Mouse (Mus musculus) layer of hippocampus, adult 18-20 months (tissue): ENCODE measurements around the gene Pla2g3. TPM values are rescaled to one million over a fixed set of nuclear protein-coding genes. Genes with fewer than 3 reads are reported as not detected.
A peak's percentile ranks its signal among the peaks of the same experiment; 100 is the strongest.

Experiments used
- DNase-seq, 2 experiments: peaks; one replicate each; pipeline ENCODE4 v3.0.0; 2022; ENCODE audit warnings: low spot score in 2 of 2
- total RNA-seq, 2 experiments: library from RNA; stranded (reverse); gene quantifications; 2 replicates each; pipeline ENCODE4 v1.2.3; 2021

Gene Pla2g3
- total RNA-seq, 2 experiments from 2014 or later = 2.3 to 2.9 TPM

DNA sequence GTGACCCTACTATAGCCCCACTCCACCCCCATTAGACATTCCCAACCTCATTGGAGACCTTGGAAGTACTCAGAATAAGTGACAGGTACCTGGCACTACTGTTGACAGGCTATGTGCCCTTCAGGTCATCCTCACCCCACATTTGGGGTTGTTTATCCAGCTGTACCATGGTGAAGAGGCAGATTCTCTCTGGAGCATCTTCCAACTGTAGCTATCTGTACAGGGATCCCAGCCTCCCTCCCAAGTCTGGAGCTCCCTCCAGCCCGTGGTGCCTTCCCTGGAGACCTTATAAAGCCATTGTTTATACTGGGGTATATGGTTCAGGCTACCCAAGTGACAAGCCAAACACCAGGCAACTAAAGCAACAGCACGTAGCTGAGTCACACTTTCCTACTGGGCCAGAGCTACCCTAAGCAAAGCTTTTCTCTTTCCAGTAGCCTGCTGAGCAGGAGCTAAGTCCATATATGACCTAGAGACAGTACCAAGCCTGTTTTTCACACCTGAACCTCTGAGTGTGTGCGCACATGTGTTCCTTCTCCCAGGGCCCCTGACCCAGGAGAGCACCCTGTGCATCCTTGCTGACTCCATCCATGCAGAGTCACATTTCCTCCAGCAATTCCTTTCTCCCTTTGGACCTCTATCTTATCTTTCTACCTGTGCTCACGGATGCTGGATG lies 31.1 kb downstream of the Pla2g3 start:
- DNase-seq = no peak

DNA sequence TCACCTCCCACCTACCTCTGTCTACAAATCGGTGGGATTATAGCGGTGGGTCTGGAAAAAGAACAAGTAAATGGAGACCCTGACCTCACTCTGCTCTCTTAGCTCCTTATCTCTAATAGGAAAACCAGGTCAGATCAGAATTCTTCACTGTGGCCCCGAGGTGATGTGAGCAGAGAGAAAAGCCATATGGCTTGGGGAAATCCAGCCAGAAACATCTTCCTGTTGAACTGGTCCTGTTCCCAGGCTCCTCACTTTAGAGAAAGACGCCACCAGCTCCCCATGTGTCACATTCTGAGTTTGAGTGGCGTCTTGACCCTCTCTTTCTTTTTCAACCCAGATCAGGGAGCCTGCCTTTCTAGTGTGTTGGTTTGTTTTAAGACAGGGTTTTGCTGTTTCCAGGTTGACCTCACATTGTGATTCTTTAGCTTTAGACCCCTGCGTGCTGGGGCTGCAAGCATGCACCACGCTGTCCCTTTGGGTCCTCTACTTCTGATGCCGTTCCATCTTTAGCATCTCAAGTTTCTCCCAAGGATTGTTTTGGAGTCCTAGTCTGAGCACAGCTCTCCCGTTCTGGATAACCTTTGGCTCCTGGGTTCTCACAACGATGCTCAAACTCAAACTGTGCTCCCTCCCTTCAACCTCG lies 31.8 kb downstream of the Pla2g3 start:
- DNase-seq = no peak

DNA sequence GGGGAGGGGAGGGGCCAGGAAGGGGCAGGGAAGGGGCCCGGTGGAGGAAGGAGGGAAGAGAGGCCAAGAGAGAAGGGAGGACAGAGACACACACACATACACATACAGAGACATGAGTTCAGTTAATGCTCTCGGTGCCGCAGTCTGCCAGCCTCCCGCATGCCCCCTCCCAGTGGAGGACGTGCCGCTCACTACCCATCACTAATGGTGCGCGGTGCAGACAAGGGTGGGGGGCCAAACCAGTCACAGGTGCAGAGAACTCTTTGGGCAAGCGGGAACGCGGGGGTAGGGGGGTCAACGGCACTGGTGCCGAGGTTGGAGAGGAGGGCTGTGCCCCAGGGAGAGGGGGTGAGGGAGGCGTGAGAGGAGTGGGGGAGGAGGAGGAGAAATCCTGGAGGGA lies 32.8 kb downstream of the Pla2g3 start:
- no peak for DNase-seq

DNA sequence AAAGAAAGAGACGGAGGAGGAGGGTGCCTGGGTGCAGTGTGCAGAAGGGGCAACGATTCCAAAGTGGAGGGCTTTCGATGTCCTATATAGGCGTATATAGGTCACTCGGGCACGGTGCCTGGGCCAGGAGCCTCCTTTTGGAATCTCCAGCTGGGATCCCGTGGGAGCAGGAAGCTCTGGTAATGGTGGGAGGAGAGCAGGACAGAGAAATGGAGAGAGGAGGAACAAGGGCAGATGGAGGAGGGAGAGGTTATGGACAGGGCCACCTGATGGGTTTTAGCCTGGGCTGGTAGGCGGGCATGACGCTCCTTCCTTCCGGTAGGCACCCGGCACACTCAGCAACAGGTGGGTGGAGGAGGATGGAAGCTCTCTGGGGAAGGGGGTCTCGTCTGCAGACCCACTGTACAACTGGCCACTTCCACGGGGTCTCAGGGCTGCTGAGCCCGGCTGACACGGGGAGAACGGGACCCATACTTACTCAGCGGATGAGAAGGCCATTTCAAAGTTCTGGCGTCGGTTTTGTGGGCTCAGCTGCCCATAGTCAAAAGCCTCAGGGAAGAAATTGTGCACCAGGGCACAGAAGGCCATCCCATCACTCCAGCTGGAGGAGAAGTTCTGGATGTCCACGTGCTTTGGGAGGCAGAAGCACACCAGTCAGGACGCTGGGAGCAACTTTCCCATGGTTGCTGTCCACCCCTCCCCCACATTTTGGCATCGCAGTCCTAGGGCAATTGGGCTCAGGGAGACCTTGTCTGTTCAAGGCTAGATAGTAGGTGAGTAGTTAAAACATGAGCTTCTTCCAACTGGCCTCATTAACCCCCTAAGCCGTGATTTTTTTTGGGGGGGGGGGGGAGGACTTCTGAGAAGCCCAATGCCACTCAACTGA lies 33.5 kb downstream of the Pla2g3 start:
- no peak for DNase-seq

DNA sequence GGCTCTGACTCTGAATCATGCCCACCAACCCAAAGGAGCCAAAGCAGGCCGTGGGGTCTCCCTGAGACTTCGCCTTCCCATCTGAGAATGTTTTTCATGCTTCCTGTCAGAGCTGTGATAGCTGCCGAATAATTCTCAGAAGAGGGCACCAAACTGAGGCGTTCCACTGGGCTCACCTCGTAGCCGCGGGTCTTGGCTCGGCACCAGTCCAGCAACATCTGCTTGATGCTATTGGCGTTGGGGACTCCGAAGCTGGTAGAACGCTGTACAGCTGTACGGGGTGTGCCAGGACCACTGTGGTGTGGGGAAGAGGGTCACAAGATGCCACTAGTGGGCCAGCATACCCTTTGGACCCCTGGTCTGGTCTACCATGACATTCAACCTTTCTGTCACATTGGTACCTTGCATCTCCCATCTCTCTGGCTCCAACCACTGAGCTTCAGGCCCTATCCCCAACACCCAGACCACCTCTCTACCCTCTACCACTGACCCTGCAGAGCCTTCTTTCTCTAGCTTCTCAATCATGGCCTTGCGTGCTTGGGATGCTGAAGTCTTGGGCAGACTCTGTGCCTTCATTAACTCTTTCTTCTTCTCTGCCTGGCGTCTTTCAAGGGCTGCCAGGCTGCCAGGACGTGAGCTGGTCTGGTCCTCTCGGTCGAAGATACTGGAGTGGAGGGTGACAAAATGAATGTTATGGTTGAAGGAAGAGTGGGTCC lies 34.4 kb downstream of the Pla2g3 start:
- DNase-seq = no peak

DNA sequence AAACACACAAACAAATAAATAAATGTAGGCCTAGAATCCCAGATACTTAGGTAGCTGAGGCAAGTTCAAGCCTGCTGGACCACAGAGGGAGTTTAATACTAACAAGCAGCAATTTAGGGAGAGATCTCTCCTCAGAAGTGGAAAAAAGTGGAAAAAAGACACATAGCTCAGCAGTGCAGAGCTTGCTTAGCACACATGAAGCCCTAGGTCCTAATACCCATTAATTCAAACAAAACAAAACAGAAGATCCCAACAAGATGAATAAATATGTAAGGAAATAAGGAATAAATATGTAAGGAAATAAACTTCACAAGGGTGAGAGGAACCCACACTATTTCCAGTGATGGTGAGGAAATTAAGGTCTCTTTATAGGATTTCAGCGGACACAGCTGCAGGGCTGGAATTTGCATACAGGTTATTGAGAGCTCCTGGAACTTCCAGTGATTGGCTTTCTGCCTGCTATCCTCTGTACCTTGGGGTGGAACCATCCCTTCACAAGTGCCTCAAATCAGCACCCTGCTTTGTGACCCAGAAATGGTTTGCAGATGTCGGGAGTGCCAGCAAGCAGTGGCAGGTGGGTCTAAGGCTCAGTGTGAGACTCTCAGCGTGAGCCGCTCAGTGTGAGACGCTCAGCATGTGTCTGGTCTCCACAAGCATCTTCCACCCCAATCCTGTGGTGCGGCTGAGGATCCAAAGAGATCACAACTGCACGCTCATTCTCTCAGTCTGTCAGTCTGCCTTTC lies 35.9 kb downstream of the Pla2g3 start:
- DNase-seq = no peak

DNA sequence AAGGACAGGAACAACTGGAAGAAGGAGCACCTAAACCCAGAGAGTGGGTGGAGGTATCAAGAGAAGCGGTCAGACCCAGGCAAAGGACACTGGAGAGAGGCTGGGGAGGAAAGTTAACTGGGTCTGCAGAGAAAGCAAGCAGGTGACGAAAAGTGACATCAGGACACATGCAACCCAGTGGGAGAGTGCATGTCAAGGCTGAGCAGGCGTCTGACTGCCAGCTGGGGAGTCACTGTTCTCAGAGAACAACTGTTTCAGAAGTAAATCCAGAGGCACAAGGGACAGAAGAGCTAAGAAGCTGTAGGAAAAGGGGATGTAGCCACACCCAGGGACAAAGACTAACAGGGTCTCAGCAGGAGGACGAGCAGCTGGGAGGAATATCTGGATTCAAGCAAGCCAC lies 37.5 kb downstream of the Pla2g3 start:
- no peak for DNase-seq

DNA sequence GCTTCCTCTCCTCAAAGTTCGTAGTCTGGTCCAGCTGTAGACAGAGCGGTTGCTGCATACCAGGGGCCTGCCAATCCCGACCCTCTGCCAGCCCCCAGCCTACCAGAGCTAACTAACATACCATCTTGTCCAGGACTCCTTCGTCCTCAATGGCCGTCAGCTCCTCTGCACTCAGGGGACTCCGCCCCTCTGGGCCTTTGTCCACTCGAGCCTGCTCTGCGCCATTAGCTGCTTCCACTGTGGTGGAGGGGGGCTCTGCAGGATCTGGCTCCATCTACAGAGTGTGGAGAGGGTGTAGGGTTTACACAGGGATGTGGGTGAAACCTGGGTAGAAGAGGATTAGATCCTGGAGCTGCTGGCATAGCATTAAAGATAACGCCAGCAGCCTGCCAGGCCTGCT lies 38.1 kb downstream of the Pla2g3 start:
- DNase-seq = no peak

DNA sequence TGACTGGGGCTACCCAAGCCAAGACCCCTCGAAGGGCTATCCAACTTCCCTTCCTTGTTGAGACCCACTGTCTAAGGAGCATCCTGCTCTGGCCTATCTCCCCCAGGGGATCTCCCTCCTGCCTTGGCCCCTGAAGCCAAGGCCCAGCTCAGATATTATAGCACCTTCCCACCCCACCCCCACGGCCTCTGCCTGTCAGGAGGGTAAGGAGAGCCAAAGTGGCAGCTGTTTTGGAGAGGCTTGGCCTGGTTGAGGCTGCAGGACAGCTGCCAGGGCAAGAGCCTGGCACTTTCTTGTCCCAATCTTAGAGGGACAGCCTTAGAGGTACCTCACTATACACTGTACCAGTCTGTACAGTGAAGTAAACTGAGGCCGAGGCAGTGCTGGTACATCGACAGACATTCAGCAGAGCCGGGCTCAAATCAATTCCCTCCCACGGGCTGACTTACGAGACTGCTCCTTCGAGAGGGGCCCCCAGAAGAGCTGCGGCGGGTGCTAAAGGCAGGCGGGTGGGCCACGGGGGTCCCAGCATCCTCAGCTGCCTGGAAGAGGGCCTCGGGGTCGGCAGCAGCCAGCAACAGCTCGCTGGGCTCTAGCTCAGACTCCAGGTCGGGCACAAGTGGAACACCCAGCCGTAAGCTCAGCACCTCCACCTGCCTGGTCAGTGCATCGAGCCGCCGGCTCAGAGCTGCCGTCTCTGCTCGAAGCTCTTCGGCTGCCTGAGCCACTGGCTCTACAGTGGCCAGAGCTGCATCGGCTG lies 39.1 kb downstream of the Pla2g3 start:
- DNase-seq = no peak

DNA sequence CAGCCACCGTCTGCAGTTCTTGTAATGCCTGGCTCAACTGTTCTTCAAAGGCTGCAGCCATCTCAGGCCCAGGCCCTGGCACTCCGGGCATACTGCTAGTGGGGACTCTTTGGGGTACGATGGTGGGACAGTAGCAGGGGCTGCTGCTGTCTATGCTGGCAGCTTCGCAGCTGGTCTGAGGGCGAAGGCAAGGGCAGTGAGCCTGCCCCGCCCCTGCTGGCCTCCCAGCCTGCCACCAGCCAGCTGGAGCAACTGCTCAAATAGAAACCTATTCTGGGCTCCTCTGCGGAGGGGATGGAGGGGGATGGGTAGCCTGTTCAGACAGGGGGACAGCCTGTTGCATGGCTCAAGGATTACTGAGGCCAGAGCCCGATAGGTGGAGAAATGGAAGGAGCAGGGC lies 39.7 kb downstream of the Pla2g3 start:
- DNase-seq = no peak

DNA sequence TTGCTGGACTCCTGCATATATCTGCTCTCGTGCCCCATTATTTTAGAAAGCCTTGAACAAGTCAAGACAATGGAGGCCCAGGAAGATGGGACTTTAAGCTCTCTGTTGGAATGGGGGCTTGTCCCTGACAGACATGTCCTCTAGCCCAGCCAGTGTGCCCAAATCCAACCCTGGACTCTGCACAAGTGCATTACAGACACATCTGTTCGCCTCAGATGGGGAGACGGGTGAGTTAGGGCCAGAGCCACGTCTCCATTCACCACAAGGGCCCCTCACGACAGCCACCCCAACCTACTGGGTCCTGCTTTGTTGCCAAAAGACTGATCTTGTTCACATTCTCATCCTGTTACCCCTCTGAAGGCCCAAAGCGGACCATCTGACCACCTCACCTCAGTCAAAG lies 40.1 kb downstream of the Pla2g3 start:
- no peak for DNase-seq

DNA sequence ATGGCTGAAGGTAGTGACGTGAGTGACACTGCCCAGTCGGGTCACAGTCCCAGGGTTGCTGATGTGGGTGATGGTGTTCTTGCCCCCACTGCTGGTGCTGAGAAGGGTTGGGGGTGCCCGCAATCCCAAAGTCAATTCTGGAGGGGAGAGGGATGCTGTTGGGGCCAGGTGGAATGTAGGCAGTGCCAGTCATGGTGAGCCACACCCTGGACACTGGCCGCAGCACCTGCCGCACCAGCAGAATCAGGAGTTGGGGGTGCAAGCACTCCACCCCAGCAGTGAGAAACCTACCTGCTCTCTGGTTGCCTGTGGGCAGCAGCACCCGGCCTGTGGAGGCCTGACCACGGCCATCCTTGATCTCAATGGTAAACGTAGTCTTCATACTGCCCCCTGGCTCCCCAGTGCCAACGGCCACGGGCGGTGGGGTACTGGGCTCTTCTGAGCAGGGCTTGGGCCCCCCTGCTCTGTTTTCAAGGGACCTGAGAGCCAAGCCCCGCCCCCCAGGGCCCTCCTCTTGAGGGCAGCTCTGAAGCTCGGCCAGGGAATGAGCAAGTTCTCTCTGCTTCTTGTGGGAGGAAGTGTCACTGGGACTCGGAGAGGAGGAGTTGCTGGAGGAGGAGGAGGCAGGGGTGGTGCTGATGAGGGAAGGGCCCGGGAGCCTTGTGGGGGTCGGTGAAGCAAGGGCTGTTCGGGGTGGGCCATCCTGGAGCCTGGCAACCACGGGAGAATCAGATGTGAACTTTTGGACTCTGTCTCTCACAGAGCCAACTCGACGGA lies 41.6 kb downstream of the Pla2g3 start:
- no peak for DNase-seq

DNA sequence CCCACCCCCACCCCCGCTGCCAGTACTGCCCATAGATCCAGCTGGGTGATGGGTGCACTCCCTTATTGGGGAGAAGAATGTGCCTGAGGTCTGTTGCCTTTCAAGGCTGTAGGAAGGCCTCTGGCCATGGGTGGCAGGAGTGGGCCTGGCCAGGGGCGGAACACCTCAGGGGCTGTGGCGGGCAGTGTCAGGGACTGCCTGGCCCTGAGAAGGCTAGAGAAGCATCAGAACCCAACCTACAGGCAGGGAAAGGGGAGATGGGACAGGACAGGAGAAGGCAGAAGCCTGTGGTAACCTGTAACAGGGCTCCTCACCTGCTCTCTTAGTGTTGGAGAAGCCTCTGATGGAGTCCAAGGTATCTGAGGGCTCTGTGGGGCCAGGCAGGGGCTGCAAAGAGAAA lies 42.6 kb downstream of the Pla2g3 start:
- no peak for DNase-seq

DNA sequence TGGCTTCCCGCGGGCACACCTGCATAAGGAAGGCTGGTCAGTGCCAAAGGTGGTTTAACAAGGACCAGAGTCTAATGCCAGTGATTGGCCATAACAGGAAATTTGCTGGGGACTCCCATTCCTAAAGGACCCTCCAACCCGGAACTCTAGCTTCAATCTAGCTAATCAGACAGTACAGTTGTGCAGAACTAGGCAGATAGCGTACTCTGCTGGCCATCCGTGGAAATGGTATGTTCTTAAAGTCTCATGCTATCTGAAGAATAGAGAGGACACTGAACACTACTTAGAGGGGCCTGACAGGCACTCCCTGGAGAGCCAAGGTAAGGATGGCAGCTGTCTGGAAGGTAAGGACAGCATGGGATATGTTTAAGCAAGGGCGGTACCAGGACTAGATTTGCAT lies 43.5 kb downstream of the Pla2g3 start:
- peak in 1 of 2 experiments; percentile 52 for DNase-seq

DNA sequence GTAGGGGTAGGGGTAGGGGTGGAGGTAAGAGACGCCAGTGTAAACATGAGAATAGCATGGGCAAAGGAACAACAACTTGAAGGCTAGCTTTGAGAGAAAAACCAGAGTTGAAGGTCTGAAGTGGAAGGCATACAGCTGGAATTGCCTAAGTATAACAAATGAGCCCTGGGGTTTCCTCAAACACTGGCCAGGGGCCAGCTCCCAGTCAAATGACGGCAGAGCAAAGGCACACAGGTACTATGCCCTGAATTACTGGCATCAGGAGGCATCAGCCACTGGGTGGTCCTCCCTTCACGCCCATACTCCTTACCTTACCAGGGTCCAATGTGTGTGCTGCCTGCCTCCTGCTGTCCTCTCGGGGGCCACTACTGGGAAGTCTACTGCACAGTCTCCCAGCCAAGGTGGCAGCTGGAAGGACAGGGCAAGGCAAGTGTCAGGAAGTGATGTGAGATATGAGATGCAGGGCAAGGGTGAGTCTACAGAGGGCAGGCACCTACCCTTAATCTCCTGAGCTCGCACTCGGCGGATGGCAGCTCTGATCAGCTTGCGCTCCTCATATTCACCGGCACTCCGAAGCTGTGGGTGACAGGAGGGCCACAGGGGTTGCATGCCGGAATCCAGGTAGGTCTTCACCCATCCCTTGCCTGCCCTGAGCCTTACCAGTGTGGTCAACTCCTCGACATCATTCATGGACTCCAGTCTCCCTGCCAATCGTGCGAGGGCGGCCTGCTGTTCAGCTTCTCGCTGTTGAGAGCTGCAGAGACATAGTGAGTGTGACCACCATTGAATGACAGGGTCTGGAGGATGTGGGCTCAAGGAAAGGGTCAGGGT lies 44.2 kb downstream of the Pla2g3 start:
- DNase-seq = no peak

DNA sequence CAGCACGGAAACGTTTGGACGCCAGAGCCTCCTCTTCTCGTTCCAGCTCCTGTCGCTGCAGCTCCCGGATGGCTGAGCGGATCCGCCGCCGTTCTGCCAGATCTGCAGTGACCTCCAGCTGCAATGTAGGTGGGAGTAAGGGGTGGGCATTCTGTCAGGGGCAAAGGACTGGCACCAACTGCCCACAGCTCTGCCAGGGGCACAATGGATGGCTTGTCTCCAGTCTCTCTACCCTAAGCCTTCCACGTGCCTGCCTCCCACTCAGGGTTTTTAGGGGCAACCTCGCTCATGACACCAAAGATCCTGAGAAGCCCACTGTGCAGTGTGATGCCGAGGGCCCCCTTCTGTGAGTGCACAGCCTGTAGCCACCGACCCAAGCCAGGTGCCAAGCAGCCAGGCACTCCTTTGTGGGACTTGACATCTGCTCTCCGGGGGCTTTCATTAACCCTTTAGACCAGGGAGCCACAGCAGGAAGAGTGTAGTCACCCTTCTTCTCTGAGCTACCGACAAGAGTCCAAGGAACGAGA lies 45.4 kb downstream of the Pla2g3 start:
- DNase-seq = no peak

DNA sequence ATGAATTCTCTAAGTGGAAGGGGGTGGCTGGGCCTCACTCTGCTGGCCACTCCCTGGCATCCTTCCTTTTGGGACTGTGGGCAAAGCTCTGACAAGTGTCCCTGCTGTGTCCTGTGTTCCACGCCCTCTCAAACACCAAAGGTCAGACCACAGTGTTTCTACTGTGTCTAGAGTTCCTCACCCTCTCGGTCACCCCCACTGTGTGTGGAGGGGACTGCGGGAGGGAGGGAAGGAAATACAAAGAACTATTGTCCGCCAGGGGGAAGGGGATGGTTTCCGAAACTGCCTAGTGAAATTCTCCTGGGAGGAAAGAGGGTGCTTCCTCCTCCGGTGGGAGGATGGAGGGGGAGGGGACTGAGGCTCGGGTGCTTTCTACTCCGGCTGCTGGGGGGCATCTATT lies 46.9 kb downstream of the Pla2g3 start:
- DNase-seq = no peak

DNA sequence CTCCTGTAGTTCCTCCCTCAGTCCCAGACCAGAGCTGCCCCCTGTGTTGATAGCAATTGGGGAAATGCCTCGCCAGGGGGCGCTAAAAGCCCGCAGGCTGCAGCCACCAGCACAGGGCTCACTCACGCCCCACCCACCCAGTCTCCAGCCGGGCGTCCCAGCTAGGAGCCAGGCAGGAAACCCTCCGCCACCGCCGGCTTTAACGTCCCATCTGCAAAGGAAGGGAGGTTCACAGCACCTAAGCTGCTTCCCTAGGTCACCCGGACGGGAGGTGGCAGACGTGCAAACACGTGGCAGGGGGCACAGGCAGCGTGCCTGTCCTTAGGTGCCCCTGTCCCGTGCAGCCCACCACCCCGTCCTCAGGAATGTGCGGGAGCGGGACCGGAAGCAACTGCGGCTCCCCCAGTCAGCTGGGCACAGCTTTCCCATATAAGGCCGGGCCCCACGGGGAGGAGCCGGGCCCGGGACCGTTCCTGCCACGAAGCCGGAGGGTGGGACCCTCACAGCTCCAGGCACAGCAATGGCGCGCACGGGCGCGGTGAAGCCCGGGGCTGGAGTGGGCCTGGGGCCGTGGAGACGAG lies 47.4 kb downstream of the Pla2g3 start:
- peak; percentile 89 to 95 for DNase-seq
